ENCODE assay signal across 15 mouse cellular contexts in the genomic region with DNA sequence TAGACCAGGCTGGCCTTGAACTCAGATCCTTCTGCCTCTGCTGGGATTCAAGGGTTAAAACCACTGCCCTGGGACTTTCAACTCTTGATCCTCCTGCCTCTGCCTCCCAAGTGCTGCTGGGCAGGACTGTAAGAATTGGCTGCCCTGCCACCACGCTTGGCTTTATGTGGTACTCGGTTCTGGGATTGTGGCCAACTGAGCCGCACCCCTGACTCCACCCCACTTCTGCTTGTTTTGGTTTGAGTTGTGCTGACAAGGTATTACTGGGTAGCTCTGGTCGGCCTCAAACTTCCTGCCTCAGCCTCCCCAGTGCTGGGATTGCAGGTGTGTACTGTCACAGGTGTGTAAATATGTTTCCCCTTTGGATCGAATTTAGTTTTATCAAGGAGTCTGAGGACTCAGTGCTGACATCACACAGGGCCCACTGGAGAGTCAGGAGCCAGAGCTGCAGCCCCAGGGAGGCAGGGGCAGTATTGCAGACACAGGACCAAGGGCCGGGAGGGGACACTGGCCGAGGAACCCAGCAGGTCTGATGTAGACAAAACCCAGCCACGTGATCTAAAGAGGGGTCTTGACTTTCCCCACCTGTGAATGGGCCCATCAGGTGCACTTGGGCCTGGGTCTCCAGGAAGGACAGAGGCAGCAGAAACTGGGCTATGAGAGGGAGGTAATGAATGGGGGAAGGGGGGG. TPM values are rescaled to one million over a fixed set of nuclear protein-coding genes. Genes with fewer than 3 reads are reported as not detected.
DNase-seq lines count a peak whose midpoint lies in the region.
"Had no signal": no experiment of that assay in that cellular context is flagged by ENCODE, and none has a peak within 500 bp of the region (broad histone marks: within the 10 kb centered on the region; RNA-seq: fewer than 3 reads in every experiment).

No protein-coding gene starts in this region.

- H3K27me3 ChIP-seq in limb, embryonic 10.5 days (ENCODE audit: low read depth, poor library complexity, severe bottlenecking), result no peaks in the 10 kb centered on the region
- H3K27me3 ChIP-seq: limb, embryonic 13.5 days had no signal

- no peaks in the 10 kb centered on the region for H3K9me3 ChIP-seq in limb, embryonic 10.5 days (replicated peaks)
- H3K9me3 ChIP-seq: hindbrain, embryonic 15.5 days; limb, embryonic 13.5 days had no signal

- peak overlapping the region; percentile 19; the same call in 1 of the 2 replicates for H3K4me3 ChIP-seq in limb, embryonic 10.5 days
- H3K4me3 ChIP-seq: erythroblast, embryonic 14.5 days; hindbrain, embryonic 15.5 days; limb, embryonic 13.5 days had no signal

- no peaks in the 10 kb centered on the region for H3K36me3 ChIP-seq in limb, embryonic 10.5 days
- H3K36me3 ChIP-seq: hindbrain, embryonic 15.5 days; limb, embryonic 13.5 days had no signal

- 64% methylated on average over 8 of the region's 8 CpGs for WGBS in limb, embryonic 10.5 days

- DNase-seq in cerebellum, adult 9-11 months, result peak; percentile 67
- DNase-seq in cerebellum, postnatal 4 days (ENCODE audit: low spot score in 2 of 2), result no peak
- DNase-seq in kidney, postnatal 25 days, result peak; percentile 26 to 48
- no peak for DNase-seq in kidney, postnatal 4 days
- peak; percentile 9 for DNase-seq in MEL-GATA-1-ER (ENCODE audit: extremely low read depth, low read depth)
- peak; percentile 38 for DNase-seq in limb, embryonic 10.5 days (ENCODE audit: low spot score)
- no peak for DNase-seq in right cerebral cortex, postnatal 36 days (ENCODE audit: low spot score in 2 of 2)
- DNase-seq in thymus, postnatal 36 days, result no peak
- DNase-seq: gastrocnemius, postnatal 25 days; thymus, postnatal 4 days had no signal

- peak overlapping the region; percentile 83 for H3K27ac ChIP-seq in limb, embryonic 10.5 days
- H3K27ac ChIP-seq: hindbrain, embryonic 15.5 days; limb, embryonic 13.5 days had no signal

- peaks cover 49% of the 10 kb centered on the region for H3K4me1 ChIP-seq in limb, embryonic 10.5 days

RNA-seq across cellular contexts. Expression of a gene that starts 30.9 kb away (rescaled TPM):
- 0.06 and 0.08 TPM in 2 replicates for polyA plus RNA-seq in limb, embryonic 10.5 days (2016; fragmentation: Nextera tagmentation; extraction: Ambion mirVana)
- polyA plus RNA-seq: erythroblast, embryonic 14.5 days; heart, embryonic 14.5 days; lung, embryonic 16.5 days had no signal

RNA-seq across cellular contexts. Expression of a gene that starts 53.9 kb away (rescaled TPM):
- polyA plus RNA-seq in limb, embryonic 10.5 days (2016; fragmentation: Nextera tagmentation; extraction: Ambion mirVana), result 70.0 and 75.5 TPM in 2 replicates

Comparison
In these comparisons a context has a peak if more than half of its experiments do, and no peak if none do; other contexts are left out.
1. DNase-seq: peak in cerebellum, adult 9-11 months (single experiment), kidney, postnatal 25 days (2 of 2), MEL-GATA-1-ER (single experiment) and limb, embryonic 10.5 days (single experiment); none in cerebellum, postnatal 4 days (0 of 2), kidney, postnatal 4 days (0 of 2), right cerebral cortex, postnatal 36 days (0 of 2) and thymus, postnatal 36 days (0 of 2).